Mouse (Mus musculus) right cerebral cortex, postnatal 10 days (tissue): ENCODE data around the gene Kyat3.
"Not testable (repeated sequence)": the region's sequence is repeated elsewhere in the genome, so short reads cannot be mapped to it uniquely, and the experiment has no call there.

Experiments used
- DNase-seq, 2 experiments: peaks; one replicate each; pipeline ENCODE4 v3.0.0; 2021; ENCODE audit warnings: low spot score in 2 of 2

The Kyat3 gene

DNA sequence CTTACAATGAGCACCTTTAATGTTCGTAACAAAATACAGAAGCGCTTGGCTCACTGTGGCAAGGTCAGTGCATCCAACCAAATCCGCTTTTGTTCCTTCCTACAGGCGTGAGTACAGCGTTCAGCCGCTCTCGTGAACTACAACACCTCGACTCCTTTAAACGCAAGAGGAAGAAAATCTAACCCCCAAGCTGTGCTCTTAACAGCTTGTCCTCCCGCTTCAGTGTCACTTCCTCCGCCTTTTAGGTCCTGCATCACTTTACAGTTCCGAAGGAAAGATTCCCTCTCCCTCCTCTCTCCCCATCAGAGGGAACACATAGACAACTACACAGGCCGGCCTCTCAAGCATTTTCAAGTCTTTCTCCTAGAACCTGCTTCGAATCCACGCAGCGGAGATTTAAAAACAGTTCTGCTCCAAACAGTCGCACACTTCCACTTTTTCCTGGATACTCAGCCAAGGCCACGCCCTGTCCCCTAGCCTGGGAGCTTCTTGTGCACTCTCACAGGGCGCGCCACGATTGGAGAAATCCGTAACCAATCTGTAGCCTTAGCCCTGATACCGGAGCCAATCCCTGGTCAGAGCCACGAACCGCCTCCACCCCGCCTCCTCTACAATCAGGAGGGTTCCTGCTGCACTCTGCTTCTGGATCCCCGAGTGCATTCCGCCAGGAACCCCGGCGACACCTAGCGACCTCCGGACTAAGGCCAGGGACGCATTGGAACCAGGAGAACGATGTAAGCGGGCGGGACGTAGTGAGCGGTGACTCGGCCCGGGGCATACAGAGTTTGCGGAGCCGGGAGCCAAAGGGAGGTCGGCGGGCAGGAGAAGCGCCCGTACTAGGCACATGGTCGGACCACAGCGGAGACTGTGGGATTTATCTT is at the start of gene Kyat3:
Gene Kyat3, plus strand, starts transcription at position 610 of the 881 bp plus-strand sequence.
- DNase-seq: peak; percentile 95 to 97

DNA sequence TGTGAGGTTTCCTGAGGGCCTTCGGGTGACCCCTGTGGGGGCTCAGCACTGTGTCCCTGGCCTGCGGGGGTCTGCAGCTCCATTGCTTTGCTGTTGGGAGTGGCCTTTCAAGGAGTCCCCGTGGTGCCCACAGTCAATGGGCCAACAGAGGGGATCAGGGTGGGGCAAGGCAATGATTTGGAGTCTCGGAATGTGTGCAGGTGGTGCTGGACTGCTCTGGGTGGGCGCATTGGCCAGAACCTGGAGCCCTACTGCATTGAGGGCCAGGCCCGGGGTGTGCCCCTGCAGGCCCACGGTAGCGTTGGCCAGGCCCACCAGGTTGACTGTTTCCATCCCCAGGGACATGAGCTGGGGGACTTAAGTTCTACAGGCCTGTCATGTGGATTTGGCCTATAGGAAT is 36.1 kb upstream of the Kyat3 start:
- DNase-seq: no peak

DNA sequence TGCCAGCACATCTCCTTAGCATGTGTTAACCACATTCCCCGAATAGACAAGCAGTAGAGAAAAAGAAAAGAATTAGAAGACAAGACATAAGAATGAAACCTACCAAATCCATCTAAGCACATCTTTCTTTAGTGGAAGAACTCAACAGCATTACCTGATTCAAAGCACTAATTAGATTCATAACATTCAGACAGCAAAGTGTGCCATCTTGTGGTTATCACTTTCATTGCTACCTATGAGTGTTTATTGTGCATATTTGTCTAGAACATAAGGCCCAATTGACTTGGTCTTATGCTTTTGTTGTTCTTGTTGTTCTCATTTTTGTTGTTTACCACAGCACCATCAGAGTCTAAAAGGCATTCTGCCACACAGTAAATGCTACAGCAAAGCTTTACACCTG is 26.2 kb upstream of the Kyat3 start:
- no peak for DNase-seq

DNA sequence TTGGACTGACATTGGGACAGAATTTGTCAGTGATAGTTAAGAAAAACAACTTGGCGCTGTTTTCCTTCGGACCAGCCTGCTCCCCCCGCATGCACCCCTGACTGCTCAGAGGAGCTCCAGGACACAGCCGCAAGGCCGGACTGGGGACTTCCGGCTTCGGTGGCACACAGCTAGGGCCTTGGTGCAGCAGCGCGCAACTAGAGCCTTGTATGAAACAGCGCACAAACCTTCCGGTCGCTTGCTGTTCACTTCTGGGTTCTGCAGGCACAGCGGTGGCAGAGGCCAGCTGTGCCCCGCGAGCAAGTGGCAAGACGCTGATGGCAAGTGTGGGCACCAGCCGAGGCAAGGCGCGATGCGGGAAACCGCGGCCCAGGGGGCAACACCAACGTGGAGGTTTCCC is 12.9 kb upstream of the Kyat3 start:
- no peak for DNase-seq

DNA sequence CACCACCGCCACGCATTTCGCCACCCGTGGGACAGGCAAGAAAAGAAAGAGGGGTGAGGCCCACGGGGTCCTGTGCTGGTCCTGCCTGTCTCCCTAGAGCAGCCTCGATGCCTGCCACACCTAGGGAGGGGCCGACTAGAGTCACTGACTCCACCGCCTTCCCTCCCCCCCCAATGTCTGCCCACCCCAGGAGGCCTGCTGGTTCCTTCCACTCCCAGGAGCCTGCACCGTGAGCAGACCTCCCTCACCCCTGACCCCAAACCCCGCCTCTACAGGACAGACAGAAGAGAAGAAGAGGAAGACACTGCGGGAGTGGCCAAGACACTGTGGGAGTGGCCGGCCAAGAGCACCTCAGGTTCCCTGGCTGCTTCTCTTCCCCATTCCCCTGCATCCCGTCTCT is 12.5 kb upstream of the Kyat3 start:
- DNase-seq: no peak

DNA sequence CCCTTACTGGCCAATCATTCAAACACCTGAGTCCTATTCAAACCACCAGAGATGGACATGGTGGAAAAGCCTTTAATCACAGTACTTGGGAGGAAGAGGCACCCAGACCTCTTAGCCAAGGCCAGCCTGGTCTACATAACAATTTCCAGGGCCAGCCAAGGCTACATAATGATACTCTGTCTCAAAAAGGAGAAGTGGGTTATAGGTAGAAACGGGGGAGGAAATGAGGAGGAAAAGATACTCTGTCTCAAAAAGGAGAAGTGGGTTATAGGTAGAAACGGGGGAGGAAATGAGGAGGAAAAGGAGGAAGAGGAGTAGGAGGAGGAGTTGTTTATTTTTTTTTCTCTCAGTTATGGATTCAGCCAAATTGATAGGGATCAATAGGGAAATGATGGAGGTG is 4.3 kb upstream of the Kyat3 start:
- no peak for DNase-seq

DNA sequence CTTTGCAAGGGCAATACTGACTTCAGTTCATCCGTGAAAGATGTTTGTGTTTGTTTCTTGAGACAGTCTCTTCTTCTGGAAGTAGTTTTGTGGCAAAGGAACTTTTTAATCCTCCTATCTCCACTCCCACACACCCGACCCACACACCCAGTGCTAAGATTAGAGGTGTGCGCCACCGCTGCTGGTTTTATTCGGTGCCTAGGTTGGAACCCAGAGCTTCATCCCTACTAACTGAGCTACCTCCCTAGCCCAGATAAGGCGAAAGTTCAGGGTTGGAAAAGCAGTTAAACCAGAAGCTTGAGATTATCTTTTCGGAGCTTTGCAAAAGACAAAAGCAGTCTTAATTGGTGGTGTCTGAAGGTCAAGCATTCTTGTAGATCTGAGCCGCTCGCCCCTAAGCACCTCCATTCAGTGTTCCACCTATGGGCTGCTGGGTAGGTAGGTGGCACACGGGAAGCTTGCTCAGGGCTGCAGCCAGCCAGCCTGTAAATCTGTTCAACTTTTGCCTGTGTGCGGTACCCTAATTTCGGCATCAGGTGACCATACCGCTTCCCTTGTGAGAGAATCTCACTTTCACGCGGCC is 647 bp downstream of the Kyat3 start:
- DNase-seq: no peak

DNA sequence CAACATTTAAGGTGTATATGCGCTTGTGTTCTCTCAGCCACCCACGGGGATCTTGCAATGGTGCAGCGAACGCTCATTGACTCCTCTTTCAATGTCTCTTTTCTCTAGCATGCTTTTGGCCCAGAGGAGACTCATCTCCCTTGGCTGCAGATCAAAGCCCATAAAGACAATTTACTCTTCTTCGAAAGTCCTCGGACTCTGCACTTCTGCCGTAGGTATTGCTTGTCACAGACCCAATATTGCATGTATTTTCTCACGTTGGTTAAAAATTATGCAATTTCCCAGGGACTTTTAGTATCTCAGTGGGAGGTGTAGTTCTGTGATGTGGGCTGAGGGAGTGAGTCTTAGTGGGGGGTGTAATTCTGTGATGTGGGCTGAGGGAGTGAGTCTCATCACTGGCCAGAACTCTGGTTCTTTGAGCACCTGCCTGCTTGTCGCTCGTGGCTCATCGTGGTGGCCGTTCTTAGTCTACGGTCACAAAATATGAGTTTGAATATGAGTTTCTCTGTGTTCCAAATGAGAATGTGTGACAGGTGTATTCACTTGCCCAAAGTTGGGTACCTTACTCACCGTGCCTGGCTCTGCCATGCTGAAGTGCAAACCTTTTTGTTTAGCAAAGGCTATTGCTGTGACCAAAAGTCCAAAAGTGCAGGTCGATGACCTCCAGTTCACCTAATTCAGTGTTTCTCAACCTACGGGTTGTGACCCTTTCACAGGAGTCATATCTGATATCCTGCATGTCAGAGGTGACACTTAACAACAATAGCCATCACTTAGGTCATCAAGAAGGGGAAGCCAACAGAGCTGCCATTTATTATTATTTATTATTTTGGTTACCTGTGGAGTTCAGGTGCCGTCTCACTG is 6.0 kb downstream of the Kyat3 start:
- no peak for DNase-seq

DNA sequence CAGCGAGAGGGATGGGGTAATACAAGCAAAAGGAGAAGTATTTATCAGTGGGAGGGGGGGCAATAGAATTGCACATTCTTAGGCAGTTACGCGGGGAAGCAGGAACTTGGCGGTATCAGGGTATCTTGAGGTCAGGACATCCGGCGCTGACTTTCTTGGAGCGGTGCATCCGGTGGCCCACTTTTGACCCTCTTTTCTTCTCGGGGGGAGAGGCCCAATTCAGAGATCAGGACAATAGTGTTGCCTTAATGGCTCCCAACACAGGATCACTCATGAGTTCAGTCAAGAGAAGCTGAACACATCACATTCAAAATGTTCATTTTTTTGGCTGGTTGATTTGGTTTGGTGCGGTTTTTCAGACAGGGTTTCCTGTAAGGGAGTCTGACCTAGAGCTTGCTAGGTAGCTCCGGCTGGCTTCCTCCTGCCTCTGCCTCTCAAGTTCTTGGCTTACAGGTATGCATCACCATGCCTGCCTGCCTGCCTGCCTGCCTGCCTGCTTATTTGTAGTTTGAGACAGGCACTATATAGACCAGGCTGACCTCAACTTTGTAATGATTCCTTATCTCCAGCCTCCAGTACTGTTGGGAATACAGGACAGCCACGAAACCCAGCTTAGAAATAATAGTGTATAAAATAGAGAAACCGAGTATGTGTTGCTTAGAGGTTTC is 7.5 kb downstream of the Kyat3 start:
- DNase-seq: not testable (repeated sequence)

DNA sequence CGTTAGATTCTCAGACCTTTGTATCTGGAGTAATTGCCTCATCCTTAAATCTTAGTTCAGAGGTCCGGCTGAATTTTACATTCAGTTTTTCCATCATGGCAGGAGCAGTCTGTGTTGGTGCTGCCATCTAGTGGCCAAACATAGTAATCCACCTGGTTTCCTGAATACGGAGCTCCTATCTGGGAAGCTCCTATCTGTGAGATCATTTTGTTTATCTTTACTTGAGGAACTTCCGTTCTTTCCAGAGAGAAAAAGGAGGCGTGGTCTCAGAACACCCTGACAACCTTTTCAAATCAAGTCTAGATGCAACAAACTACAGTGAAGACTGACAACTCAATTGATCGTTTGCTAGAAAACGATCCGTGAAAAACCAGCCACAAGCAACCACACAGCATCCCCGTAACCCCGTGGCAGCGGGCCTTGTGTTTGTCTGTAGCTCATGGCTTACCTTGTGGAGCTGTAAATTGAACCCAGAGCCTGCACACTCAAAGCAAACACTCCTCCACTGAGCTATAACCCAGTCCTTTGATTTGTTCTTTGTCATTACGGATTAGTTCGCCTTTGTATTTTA is 8.1 kb downstream of the Kyat3 start:
- DNase-seq: peak; percentile 75 to 87

DNA sequence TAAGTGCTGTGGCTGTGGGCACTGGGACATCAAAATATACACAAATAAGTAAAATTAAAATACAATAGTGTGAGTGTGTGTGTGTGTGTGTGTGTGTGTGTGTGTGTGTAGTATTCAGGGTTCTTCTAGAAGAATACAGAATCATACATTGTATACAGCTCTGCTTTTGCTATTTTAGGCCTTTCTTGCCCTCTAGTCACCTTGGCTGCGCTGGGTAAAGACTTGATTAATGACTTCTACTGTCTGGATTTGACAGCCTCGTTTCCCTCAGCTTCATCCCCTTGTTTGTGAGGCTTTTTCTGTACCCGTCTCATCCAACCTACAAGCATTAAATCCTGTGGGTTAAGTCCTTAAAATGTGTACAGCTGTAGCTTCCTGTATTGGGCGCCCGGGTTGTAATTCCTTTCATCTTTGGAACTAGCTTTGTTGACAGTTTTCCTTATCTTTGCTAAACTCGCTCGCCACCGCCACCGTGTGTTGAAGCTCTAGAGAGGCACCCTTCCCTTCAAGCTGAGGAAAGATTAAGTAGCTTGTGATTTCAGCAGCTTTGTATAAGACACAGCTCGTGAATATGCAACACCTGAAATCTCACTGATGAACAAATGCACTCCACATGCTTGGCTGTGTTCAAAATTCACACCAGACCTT is 9.6 kb downstream of the Kyat3 start:
- DNase-seq: peak; percentile 52 to 71

DNA sequence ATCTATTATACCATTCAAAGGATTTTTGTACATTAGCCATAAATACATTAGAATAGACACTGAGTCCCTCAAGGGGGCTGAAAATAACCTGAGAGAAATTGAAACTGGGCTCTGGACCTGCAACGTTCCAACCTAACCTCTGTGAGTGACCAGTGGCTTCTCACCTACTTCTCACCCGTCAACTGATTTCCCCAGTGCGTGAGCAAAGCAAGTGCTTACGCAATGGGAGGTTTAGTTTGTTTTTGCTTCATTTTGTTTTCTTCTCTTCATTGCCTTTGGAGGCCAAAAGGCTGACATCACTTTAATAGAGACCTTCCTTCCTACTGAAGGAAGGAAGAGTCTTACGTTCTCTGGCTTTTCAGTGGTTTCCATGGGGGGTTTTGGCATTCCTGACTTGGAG is 10.5 kb downstream of the Kyat3 start:
- no peak for DNase-seq

DNA sequence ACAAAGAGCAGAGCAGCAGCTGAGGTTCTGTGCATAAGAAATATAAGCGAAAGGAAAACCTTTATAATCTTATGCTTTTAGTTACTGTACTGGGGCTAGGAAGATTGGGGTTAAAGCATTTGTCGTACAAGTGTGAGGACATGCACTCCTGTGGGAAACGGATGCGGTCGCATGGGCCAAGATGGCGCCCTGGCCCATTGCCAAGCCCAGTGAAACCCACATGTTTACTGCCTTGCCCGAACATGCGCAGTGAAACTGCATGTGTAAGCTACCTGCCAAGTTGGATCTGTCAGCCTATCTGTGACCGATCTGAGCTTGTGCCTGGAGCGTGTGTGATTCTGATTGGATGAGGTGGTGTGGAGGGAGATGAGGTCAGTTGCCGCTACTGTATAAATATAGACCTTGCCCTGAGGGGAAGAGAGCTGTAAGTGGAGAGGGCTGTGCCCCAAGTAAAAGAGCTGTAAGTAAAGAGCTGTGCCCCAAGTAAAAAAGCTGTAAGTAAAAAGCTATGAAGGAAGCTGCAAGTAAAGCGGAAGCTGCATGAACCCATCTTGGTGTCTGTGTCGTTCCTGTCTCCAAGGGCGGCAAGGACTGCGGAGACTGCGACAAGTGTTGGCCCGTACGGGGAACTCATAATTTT is 11.7 kb downstream of the Kyat3 start:
- DNase-seq: not testable (repeated sequence)

DNA sequence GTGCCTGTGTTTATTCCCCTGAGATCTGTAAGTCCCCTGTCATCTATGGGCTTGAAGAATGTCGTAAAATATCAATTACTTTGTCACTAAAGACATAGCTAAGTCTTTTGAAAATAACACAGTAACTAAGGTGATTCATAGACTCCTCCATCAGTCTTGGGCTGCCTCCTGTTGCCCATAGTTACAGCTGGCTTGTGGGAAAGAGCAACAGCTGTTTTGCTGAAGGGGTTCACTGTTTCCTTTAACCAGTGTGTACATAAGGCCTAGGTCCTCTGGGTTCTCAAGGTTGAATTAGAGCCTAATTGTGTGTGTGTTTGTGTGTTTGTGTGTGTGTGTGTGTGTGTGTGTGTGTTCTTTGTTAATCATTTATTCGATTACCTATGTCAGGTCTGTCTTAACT is 24.6 kb downstream of the Kyat3 start:
- DNase-seq: no peak

DNA sequence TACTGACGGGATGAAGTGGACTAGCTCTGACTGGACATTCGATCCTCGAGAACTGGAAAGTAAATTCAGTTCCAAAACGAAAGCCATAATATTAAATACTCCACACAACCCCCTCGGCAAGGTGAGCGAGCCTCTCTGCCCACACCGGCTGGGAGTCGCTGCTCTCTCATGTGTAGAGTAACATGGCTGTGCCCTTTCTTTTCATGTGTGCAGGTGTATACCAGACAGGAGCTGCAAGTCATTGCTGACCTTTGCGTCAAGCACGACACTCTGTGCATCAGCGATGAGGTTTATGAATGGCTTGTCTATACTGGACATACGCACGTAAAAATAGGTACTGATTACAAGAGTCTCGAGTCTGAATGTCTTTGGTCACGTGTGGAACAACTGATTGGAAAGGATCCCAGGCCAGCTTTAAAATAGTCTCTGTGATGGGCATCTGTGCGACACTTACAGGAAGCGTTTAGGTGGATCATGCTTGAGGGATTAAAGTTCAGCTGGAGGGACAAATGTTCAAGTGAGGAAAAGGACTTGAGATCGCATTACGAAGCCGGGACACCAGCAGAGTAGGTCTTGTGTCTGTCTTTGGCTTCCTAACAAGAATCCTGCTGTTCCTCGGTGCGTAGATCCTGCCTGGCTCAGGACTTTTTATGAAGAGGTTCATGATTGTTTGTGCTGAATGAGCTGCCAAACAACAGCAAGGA is 25.3 kb downstream of the Kyat3 start:
- DNase-seq: no peak

DNA sequence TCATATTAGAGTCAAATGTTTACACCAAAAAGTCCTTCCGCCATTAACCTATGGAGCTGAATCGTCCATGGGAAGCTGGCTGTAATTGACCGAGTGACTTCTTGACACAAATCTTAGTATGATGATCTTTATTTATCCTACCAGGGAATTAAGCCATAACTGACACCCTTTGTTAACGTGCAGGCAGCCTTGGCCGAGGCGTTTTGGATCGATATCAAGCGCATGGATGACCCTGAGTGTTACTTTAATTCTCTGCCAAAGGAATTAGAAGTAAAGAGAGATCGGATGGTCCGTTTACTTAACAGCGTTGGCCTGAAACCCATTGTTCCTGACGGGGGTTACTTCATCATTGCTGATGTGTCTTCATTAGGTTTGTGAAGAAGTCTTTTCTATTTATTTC is 33.4 kb downstream of the Kyat3 start:
- DNase-seq: no peak

DNA sequence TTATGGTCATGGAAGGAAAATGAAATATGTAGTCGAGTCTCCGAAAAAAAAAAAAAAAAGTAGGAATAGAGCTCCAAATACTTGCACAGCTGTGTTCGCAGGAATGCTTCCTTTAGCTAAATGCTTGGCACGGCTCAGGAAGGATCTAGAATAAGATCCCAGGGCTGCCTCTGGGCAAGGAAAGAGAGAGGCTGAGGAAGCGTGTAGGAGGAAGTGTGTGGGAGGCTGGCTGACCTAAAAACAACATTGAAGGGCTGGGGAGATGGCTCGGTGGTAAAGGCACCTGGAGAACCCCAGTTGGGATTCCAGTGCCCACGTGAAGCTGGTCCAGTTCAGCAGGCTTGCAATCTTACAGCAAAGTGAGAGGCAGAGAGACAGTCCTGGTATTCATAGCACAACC is 40.0 kb downstream of the Kyat3 start:
- DNase-seq: peak in 1 of 2 experiments; percentile 45

DNA sequence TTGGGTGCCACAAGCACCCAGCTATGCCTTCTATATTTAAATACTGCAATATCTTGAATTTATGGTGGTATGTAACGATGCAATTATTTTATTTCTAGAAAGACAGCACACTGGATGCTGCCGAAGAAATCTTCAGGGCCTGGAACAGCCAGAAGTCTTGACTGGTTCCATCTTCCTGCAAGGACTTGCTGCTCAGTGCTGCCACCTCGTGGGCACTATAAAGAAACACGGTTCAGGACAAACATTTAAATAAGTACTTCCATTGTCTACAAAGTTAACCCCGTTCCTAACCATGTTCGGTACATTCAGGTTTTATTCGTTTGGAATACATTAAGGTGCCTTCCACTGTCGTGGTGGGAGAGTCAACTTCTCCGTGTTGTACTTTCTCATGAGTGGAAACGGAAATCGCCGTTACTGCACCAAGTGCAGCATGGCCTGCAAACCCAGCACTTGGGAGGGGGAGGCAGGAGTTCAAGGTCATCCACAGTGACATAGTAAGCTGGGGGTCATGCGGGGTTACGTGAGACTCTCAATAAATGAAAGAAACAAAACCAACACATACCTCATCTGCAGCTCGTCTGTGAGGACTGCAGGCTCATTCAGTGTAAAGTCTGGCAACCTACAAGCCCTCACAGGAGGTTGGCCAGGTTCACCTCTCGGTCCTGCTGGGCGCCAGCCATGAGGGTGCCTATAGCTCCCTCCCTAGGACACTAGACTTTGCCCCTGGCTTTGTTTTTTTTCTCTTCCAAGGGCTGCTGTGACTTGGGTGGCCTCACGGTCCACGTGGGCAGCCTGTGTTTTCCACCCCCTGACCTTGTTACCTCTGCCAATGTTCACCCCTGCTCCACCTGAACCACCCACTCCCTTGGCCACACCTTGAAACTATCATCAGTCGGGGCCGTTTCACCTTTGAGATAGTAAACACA is 43.4 kb downstream of the Kyat3 start:
- no peak for DNase-seq

DNA sequence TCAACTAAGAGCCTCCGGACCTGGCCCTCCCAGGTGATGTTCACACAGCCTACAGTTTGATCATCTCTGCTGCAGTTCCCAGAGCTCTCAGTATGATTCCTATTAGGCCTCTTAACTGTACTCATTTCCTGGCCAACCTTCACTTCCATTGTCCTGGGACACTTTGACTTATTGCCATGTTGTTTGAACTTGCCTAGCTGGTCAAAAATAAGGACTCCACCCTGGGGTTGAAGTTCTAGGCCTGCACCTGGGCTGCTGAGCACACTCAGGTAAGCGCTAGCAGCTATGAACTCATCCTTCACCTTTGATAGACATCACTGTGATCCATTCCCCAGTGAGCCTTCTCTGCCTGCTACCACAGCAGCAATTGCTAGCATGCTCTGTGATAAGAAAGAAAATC is 44.2 kb downstream of the Kyat3 start:
- DNase-seq: no peak
